Mouse (Mus musculus) MEL (cell line): ENCODE results near the gene Neurl4.

Experiments
- ZC3H11A ChIP-seq: IDR thresholded peaks from 2 replicates; pipeline ENCODE4 v1.6.1; 2012; ENCODE audit warnings: low read depth, mild to moderate bottlenecking, inconsistent platforms, low read length, improper control_type of control experiment
- ZNF384 ChIP-seq: IDR thresholded peaks from 2 replicates; pipeline ENCODE4 v1.6.1; 2012; ENCODE audit warnings: low read depth, mild to moderate bottlenecking, inconsistent platforms, low read length, improper control_type of control experiment

- TF ChIP-seq ZNF384: no peak
- TF ChIP-seq ZC3H11A: no peak
Measured at GRCm38 (mm10) chr11:69867335-69867734, 33.5 kb upstream of the Neurl4 start.
